Mouse (Mus musculus): ENCODE measurements around the gene Pard3. TPM values are rescaled to one million over a fixed set of nuclear protein-coding genes. Genes with fewer than 3 reads are reported as not detected.
A peak's percentile ranks its signal among the peaks of the same experiment; 100 is the strongest.

Pard3 gene
- total RNA-seq, 2 experiments from 2014 or later: 54.0 to 58.1 TPM

GRCm38 (mm10) chr8:127325749-127326148 is 262.1 kb downstream of the Pard3 start:
- no peak for DNase-seq (ENCODE audit: low spot score in 2 of 2)

- DNase-seq (ENCODE audit: low spot score in 2 of 2): no peak
Measured at GRCm38 (mm10) chr8:127330258-127331187, 266.8 kb downstream of the Pard3 start.

- DNase-seq (ENCODE audit: low spot score in 2 of 2): peak; percentile 11 to 34
Measured at GRCm38 (mm10) chr8:127331751-127332150, 268.1 kb downstream of the Pard3 start.

- no peak for DNase-seq (ENCODE audit: low spot score in 2 of 2)
Measured at GRCm38 (mm10) chr8:127335216-127335615, 271.5 kb downstream of the Pard3 start.

GRCm38 (mm10) chr8:127338183-127338582 is 274.5 kb downstream of the Pard3 start:
- DNase-seq (ENCODE audit: low spot score in 2 of 2): no peak

GRCm38 (mm10) chr8:127341046-127341445 is 277.4 kb downstream of the Pard3 start:
- DNase-seq (ENCODE audit: low spot score in 2 of 2): no peak

- DNase-seq (ENCODE audit: low spot score in 2 of 2): no peak
Measured at GRCm38 (mm10) chr8:127343115-127343514, 279.4 kb downstream of the Pard3 start.

GRCm38 (mm10) chr8:127344421-127344820 is 280.7 kb downstream of the Pard3 start:
- DNase-seq (ENCODE audit: low spot score in 2 of 2): no peak

GRCm38 (mm10) chr8:127345912-127346423 is 282.3 kb downstream of the Pard3 start:
- no peak for DNase-seq (ENCODE audit: low spot score in 2 of 2)

- no peak for DNase-seq (ENCODE audit: low spot score in 2 of 2)
Measured at GRCm38 (mm10) chr8:127347890-127348495, 284.3 kb downstream of the Pard3 start.

GRCm38 (mm10) chr8:127361796-127362195 is 298.1 kb downstream of the Pard3 start:
- no peak for DNase-seq (ENCODE audit: low spot score in 2 of 2)

- DNase-seq (ENCODE audit: low spot score in 2 of 2): no peak
Measured at GRCm38 (mm10) chr8:127368347-127368746, 304.7 kb downstream of the Pard3 start.

GRCm38 (mm10) chr8:127371326-127371949 is 307.7 kb downstream of the Pard3 start:
- no peak for DNase-seq (ENCODE audit: low spot score in 2 of 2)

GRCm38 (mm10) chr8:127377775-127378174 is 314.1 kb downstream of the Pard3 start:
- no peak for DNase-seq (ENCODE audit: low spot score in 2 of 2)

- no peak for DNase-seq (ENCODE audit: low spot score in 2 of 2)
Measured at GRCm38 (mm10) chr8:127378994-127379858, 315.5 kb downstream of the Pard3 start.

GRCm38 (mm10) chr8:127381259-127381658 is 317.6 kb downstream of the Pard3 start:
- no peak for DNase-seq (ENCODE audit: low spot score in 2 of 2)

GRCm38 (mm10) chr8:127392700-127393099 is 329.0 kb downstream of the Pard3 start:
- DNase-seq (ENCODE audit: low spot score in 2 of 2): no peak

- no peak for DNase-seq (ENCODE audit: low spot score in 2 of 2)
Measured at GRCm38 (mm10) chr8:127395488-127395887, 331.8 kb downstream of the Pard3 start.

GRCm38 (mm10) chr8:127405815-127406214 is 342.1 kb downstream of the Pard3 start:
- DNase-seq (ENCODE audit: low spot score in 2 of 2): no peak

- DNase-seq (ENCODE audit: low spot score in 2 of 2): no peak
Measured at GRCm38 (mm10) chr8:127410606-127411005, 346.9 kb downstream of the Pard3 start.

Measured in adrenal gland, postnatal 4 days (tissue).